In the genomic region with DNA sequence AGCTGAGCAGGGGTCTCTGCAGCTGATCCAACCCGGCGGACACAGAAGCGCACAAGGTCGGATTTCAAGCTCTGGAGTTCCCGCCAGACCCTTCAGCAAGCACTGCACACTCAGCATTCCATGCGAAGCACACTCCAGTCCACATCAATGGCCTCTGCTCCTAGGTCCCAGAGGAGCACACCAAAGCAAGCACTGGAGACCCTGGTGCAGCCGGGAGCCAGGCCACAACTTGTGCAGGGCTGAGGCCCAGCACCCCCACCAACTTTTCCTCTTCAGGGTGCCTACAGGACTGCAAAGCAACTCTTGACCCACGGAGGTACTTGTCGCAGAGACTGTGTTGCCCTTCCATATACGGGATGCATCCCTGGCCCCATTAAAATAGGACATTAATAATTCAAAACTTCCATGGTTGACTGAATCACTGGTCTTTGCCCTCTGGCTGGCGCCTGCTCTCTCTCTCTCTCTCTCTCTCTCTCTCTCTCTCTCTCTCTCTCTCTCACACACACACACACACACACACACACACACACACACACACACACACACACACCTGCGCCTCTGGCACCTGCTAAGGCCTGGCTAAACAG, we compare ENCODE assay signal across 8 mouse cellular contexts.
A peak's percentile ranks its signal among the peaks of the same experiment; 100 is the strongest.
DNase-seq lines count a peak whose midpoint lies in the region; ATAC-seq and TF ChIP-seq lines count a peak whose summit lies in the region.

No protein-coding gene starts in this region.

- H3K9me3 ChIP-seq in heart, embryonic 10.5 days: no peaks in the 10 kb centered on the region
- no peaks in the 10 kb centered on the region for H3K9me3 ChIP-seq in liver, embryonic 13.5 days (replicated peaks)

- WGBS in heart, embryonic 10.5 days: 27% methylated on average over 12 of the region's 12 CpGs
- WGBS in spleen, adult 2 months: 49% methylated on average over 12 of the region's 12 CpGs
- 23% methylated on average over 12 of the region's 12 CpGs for WGBS in liver, embryonic 13.5 days (ENCODE audit: insufficient replicate concordance)

- peaks cover 31% of the 10 kb centered on the region for H3K4me1 ChIP-seq in heart, embryonic 10.5 days
- H3K4me1 ChIP-seq in spleen, adult 2 months (ENCODE audit: control insufficient read depth, insufficient read depth, insufficient read length): peaks cover 4% of the 10 kb centered on the region; the same call in 1 of the 2 replicates
- H3K4me1 ChIP-seq in liver, embryonic 13.5 days (replicated peaks): peaks cover 9% of the 10 kb centered on the region

- no peak for TF ChIP-seq CTCF in spleen, adult 2 months (IDR thresholded peaks at IDR 0.05; ENCODE audit: extremely low read depth, insufficient read depth, insufficient read length, insufficient replicate concordance)

- peak overlapping the region; percentile 63 for H3K4me2 ChIP-seq in liver, embryonic 13.5 days

- peak overlapping the region; percentile 83 for H3K27ac ChIP-seq in heart, embryonic 10.5 days
- H3K27ac ChIP-seq in spleen, adult 2 months (ENCODE audit: insufficient read depth, low read length): no peak overlapping the region
- no peak overlapping the region for H3K27ac ChIP-seq in liver, embryonic 13.5 days

- no peak for DNase-seq in heart, embryonic 10.5 days (ENCODE audit: low spot score)
- no peak for DNase-seq in heart, postnatal 36 days
- DNase-seq in spleen, adult 2 months (ENCODE audit: low read depth in 1 of 2, low spot score in 2 of 2): no peak
- DNase-seq in spleen, postnatal 10 days (ENCODE audit: low spot score in 2 of 2): no peak
- DNase-seq in liver, embryonic 13.5 days: no peak
- DNase-seq in left cerebral cortex, adult 9 months (ENCODE audit: low spot score in 2 of 2): no peak
- DNase-seq in ovary, postnatal 36 days (ENCODE audit: low spot score): no peak
- DNase-seq in adrenal gland, postnatal 36 days: no peak

- no peak for TF ChIP-seq POLR2A in spleen, adult 2 months (IDR thresholded peaks at IDR 0.05; ENCODE audit: low read depth, low read length)

- peak overlapping the region; percentile 74 for H3K4me3 ChIP-seq in heart, embryonic 10.5 days
- peak overlapping the region; percentile 58; the same call in 1 of the 2 replicates for H3K4me3 ChIP-seq in spleen, adult 2 months (ENCODE audit: extremely low read depth, insufficient read depth, insufficient read length)
- H3K4me3 ChIP-seq in liver, embryonic 13.5 days (replicated peaks): peak overlapping the region; percentile 53

- peaks cover 16% of the 10 kb centered on the region; the same call in 1 of the 2 replicates for H3K27me3 ChIP-seq in heart, embryonic 10.5 days (ENCODE audit: insufficient read depth, poor library complexity, severe bottlenecking)
- 0 out of 2 replicates have a peak, but pooled peaks cover 8% of the 10 kb centered on the region for H3K27me3 ChIP-seq in spleen, adult 2 months (ENCODE audit: control insufficient read depth, insufficient read depth, low read length)
- peaks cover 30% of the 10 kb centered on the region for H3K27me3 ChIP-seq in liver, embryonic 13.5 days

- ATAC-seq in liver, embryonic 13.5 days (ENCODE audit: low read depth): no peak

- no peaks in the 10 kb centered on the region for H3K36me3 ChIP-seq in heart, embryonic 10.5 days
- no peaks in the 10 kb centered on the region for H3K36me3 ChIP-seq in spleen, adult 2 months (ENCODE audit: control insufficient read depth, insufficient read depth, low read length)
- H3K36me3 ChIP-seq in liver, embryonic 13.5 days: no peaks in the 10 kb centered on the region

- H3K9ac ChIP-seq in liver, embryonic 13.5 days: no peak overlapping the region

- intact Hi-C loops in heart, postnatal 36 days (cut with DNase I): loop anchor here (5.0 kb wide), 1 partner anchor 44 kb away; no protein-coding TSS in a partner anchor
